Mouse (Mus musculus) forebrain, embryonic 12.5 days (tissue): ENCODE data around the gene Hmg20a. TPM values are rescaled to one million over a fixed set of nuclear protein-coding genes. Genes with fewer than 3 reads are reported as not detected.

ENCODE experiments used
- ATAC-seq: fragments of 200-750 bp; cut with Nextera tagmentation; 2 replicates; pipeline ENCODE4 v1.8.0; 2017; ENCODE audit warnings: moderate TSS enrichment; ENCODE audit not compliant: low FRiP score
- H3K27ac ChIP-seq: fragments of 300-500 bp; sonication (generic); 2 replicates; pipeline ENCODE4 v1.5.1; 2016; ENCODE audit warnings: mild to moderate bottlenecking
- H3K27me3 ChIP-seq: fragments of 300-500 bp; sonication (generic); 2 replicates; pipeline ENCODE4 v1.6.1; 2016; ENCODE audit warnings: mild to moderate bottlenecking
- H3K36me3 ChIP-seq: fragments of 300-500 bp; sonication (generic); replicated peaks from 2 replicates; pipeline ENCODE4 v1.6.1; 2016; ENCODE audit warnings: mild to moderate bottlenecking
- H3K4me1 ChIP-seq: fragments of 300-500 bp; sonication (generic); 2 replicates; pipeline ENCODE4 v1.6.1; 2016
- H3K4me2 ChIP-seq: fragments of 300-500 bp; sonication (generic); 2 replicates; pipeline ENCODE4 v1.6.1; 2016; ENCODE audit warnings: mild to moderate bottlenecking, moderate library complexity
- H3K4me3 ChIP-seq: fragments of 300-500 bp; sonication (generic); replicated peaks from 2 replicates; pipeline ENCODE4 v1.5.1; 2016; ENCODE audit warnings: mild to moderate bottlenecking
- H3K9ac ChIP-seq: fragments of 300-500 bp; sonication (generic); 2 replicates; pipeline ENCODE4 v1.6.1; 2016; ENCODE audit warnings: mild to moderate bottlenecking
- H3K9me3 ChIP-seq: fragments of 300-500 bp; sonication (generic); 2 replicates; pipeline ENCODE4 v1.6.1; 2016
- WGBS: fragments of 180-500 bp; shearing (Covaris S2); methylation state at CpG from one replicate; pipeline ENCODE4 v1.1.7; 2016; 5-methylcytosine and 5-hydroxymethylcytosine counted together
- polyA plus RNA-seq: library from polyadenylated mRNA; unstranded; fragments of >200 nt; fragmentation: Nextera tagmentation; extraction: Ambion mirVana; gene quantifications from 2 replicates; pipeline ENCODE4 v1.2.1, GENCODE M21; 2016

Hmg20a gene
- polyA plus RNA-seq, 1 experiment from 2014 or later = 74.0 TPM

GRCm38 (mm10) chr9:56456426-56456825 lies 38.0 kb downstream of the Hmg20a start:
- H3K4me2 ChIP-seq = no peak overlapping the region
- WGBS = 92% methylated on average over 3 of the region's 3 CpGs
- no peaks in the 10 kb centered on the region for H3K9me3 ChIP-seq
- no peak overlapping the region for H3K4me3 ChIP-seq
- H3K9ac ChIP-seq = no peak overlapping the region
- no peak for ATAC-seq
- no peaks in the 10 kb centered on the region for H3K27me3 ChIP-seq
- peaks cover 4% of the 10 kb centered on the region; the same call in 1 of the 2 replicates for H3K36me3 ChIP-seq
- H3K4me1 ChIP-seq = no peaks in the 10 kb centered on the region
- H3K27ac ChIP-seq = no peak overlapping the region

- WGBS = 82% methylated on average over 5 of the region's 5 CpGs
- no peak overlapping the region for H3K9ac ChIP-seq
- peaks cover 16% of the 10 kb centered on the region for H3K4me1 ChIP-seq
- H3K36me3 ChIP-seq = no peaks in the 10 kb centered on the region; the same call in 1 of the 2 replicates
- H3K4me2 ChIP-seq = no peak overlapping the region
- ATAC-seq = no peak
- H3K27ac ChIP-seq = no peak overlapping the region
- H3K4me3 ChIP-seq = no peak overlapping the region
- no peaks in the 10 kb centered on the region for H3K9me3 ChIP-seq
- no peaks in the 10 kb centered on the region for H3K27me3 ChIP-seq
Observed at GRCm38 (mm10) chr9:56460987-56461386, 42.6 kb downstream of the Hmg20a start.

- Histone ChIP-seq H3K36me3 (no peaks in the 10 kb centered on the region), H3K4me2 (no peak overlapping the region), H3K9me3 (no peaks in the 10 kb centered on the region), H3K4me3 (no peak overlapping the region), H3K27ac (no peak overlapping the region), H3K4me1 (peaks cover 16% of the 10 kb centered on the region), H3K27me3 (no peaks in the 10 kb centered on the region), H3K9ac (no peak overlapping the region)
- ATAC-seq = no peak
- 96% methylated on average over 1 of the region's 1 CpGs for WGBS
Observed at GRCm38 (mm10) chr9:56462606-56463005, 44.2 kb downstream of the Hmg20a start.

GRCm38 (mm10) chr9:56463046-56463445 lies 44.6 kb downstream of the Hmg20a start:
- Histone ChIP-seq H3K4me1 (peaks cover 16% of the 10 kb centered on the region), H3K27me3 (no peaks in the 10 kb centered on the region), H3K9ac (no peak overlapping the region), H3K36me3 (no peaks in the 10 kb centered on the region; the same call in 1 of the 2 replicates), H3K27ac (no peak overlapping the region), H3K4me3 (no peak overlapping the region), H3K9me3 (no peaks in the 10 kb centered on the region), H3K4me2 (no peak overlapping the region)
- 94% methylated on average over 2 of the region's 2 CpGs for WGBS
- no peak for ATAC-seq

GRCm38 (mm10) chr9:56463686-56464515 lies 45.5 kb downstream of the Hmg20a start:
- no peak overlapping the region for H3K9ac ChIP-seq
- no peaks in the 10 kb centered on the region for H3K9me3 ChIP-seq
- no peak for ATAC-seq
- no peaks in the 10 kb centered on the region for H3K27me3 ChIP-seq
- 75% methylated on average over 4 of the region's 4 CpGs for WGBS
- H3K4me2 ChIP-seq = no peak overlapping the region
- peaks cover 16% of the 10 kb centered on the region for H3K4me1 ChIP-seq
- H3K4me3 ChIP-seq = no peak overlapping the region
- no peak overlapping the region for H3K27ac ChIP-seq
- H3K36me3 ChIP-seq = no peaks in the 10 kb centered on the region; the same call in 1 of the 2 replicates

GRCm38 (mm10) chr9:56464863-56465654 lies 46.6 kb downstream of the Hmg20a start:
- Histone ChIP-seq H3K4me3 (no peak overlapping the region), H3K27me3 (no peaks in the 10 kb centered on the region), H3K27ac (peak overlapping the region; percentile 50; the same call in 1 of the 2 replicates), H3K9me3 (no peaks in the 10 kb centered on the region), H3K4me1 (peaks cover 16% of the 10 kb centered on the region), H3K4me2 (peak overlapping the region; percentile 19; the same call in 1 of the 2 replicates), H3K36me3 (peaks cover 7% of the 10 kb centered on the region; the same call in 1 of the 2 replicates), H3K9ac (no peak overlapping the region)
- 29% methylated on average over 23 of the region's 23 CpGs for WGBS
- peak; percentile 64 for ATAC-seq

- H3K4me2 ChIP-seq = no peak overlapping the region
- no peaks in the 10 kb centered on the region for H3K27me3 ChIP-seq
- no peak overlapping the region for H3K9ac ChIP-seq
- H3K4me1 ChIP-seq = peaks cover 16% of the 10 kb centered on the region
- no peaks in the 10 kb centered on the region for H3K9me3 ChIP-seq
- 95% methylated on average over 4 of the region's 4 CpGs for WGBS
- no peak overlapping the region for H3K4me3 ChIP-seq
- no peak for ATAC-seq
- H3K27ac ChIP-seq = no peak overlapping the region
- peaks cover 7% of the 10 kb centered on the region; the same call in 1 of the 2 replicates for H3K36me3 ChIP-seq
Observed at GRCm38 (mm10) chr9:56466251-56466650, 47.8 kb downstream of the Hmg20a start.

GRCm38 (mm10) chr9:56469656-56470055 lies 51.2 kb downstream of the Hmg20a start:
- Histone ChIP-seq H3K9ac (no peak overlapping the region), H3K4me1 (peaks cover 10% of the 10 kb centered on the region), H3K27me3 (no peaks in the 10 kb centered on the region), H3K4me3 (no peak overlapping the region), H3K27ac (no peak overlapping the region), H3K4me2 (no peak overlapping the region), H3K9me3 (no peaks in the 10 kb centered on the region), H3K36me3 (peaks cover 28% of the 10 kb centered on the region)
- WGBS = 63% methylated on average over 2 of the region's 2 CpGs
- ATAC-seq = no peak

GRCm38 (mm10) chr9:56470291-56470690 lies 51.9 kb downstream of the Hmg20a start:
- Histone ChIP-seq H3K9ac (no peak overlapping the region), H3K4me1 (peaks cover 4% of the 10 kb centered on the region), H3K4me3 (no peak overlapping the region), H3K36me3 (peaks cover 29% of the 10 kb centered on the region), H3K27ac (no peak overlapping the region), H3K4me2 (no peak overlapping the region), H3K27me3 (no peaks in the 10 kb centered on the region), H3K9me3 (no peaks in the 10 kb centered on the region)
- 28% methylated on average over 7 of the region's 7 CpGs for WGBS
- no peak for ATAC-seq

GRCm38 (mm10) chr9:56478975-56479647 lies 60.7 kb downstream of the Hmg20a start:
- no peak for ATAC-seq
- Histone ChIP-seq H3K27me3 (no peaks in the 10 kb centered on the region), H3K4me1 (no peaks in the 10 kb centered on the region), H3K9ac (no peak overlapping the region), H3K4me3 (no peak overlapping the region), H3K36me3 (peaks cover 34% of the 10 kb centered on the region), H3K9me3 (no peaks in the 10 kb centered on the region), H3K4me2 (no peak overlapping the region), H3K27ac (no peak overlapping the region)
- 89% methylated on average over 5 of the region's 5 CpGs for whole genome bisulfite sequencing

GRCm38 (mm10) chr9:56482623-56483022 lies 64.2 kb downstream of the Hmg20a start:
- no peak overlapping the region for H3K4me3 ChIP-seq
- H3K27me3 ChIP-seq = no peaks in the 10 kb centered on the region
- 90% methylated on average over 4 of the region's 4 CpGs for WGBS
- H3K4me2 ChIP-seq = no peak overlapping the region
- no peaks in the 10 kb centered on the region for H3K4me1 ChIP-seq
- ATAC-seq = no peak
- H3K27ac ChIP-seq = no peak overlapping the region
- no peak overlapping the region for H3K9ac ChIP-seq
- peaks cover 19% of the 10 kb centered on the region for H3K36me3 ChIP-seq
- H3K9me3 ChIP-seq = no peaks in the 10 kb centered on the region

GRCm38 (mm10) chr9:56485423-56485822 lies 67.0 kb downstream of the Hmg20a start:
- H3K27me3 ChIP-seq = no peaks in the 10 kb centered on the region

More at GRCm38 (mm10) chr9:56485423-56485822, 67.0 kb downstream of the Hmg20a start:
- H3K9me3 ChIP-seq = no peaks in the 10 kb centered on the region
- ATAC-seq = no peak
- 74% methylated on average over 1 of the region's 1 CpGs for WGBS
- H3K9ac ChIP-seq = no peak overlapping the region
- no peak overlapping the region for H3K27ac ChIP-seq
- no peaks in the 10 kb centered on the region for H3K4me1 ChIP-seq
- H3K36me3 ChIP-seq = peaks cover 35% of the 10 kb centered on the region
- no peak overlapping the region for H3K4me2 ChIP-seq
- no peak overlapping the region for H3K4me3 ChIP-seq
